Mouse (Mus musculus): Measurements from ENCODE around the gene Wdr82.

GRCm38 (mm10) chr9:106179454-106179853, 8.7 kb downstream of the Wdr82 start:
- TF ChIP-seq CTCF (IDR thresholded peaks at IDR 0.05; ENCODE audit: borderline replicate concordance, control insufficient read depth, extremely low read depth, insufficient read depth, low read length, poor library complexity): no peak
- TF ChIP-seq POLR2A (IDR thresholded peaks at IDR 0.05; ENCODE audit: control insufficient read depth, extremely low read depth, insufficient read depth, low read length, poor library complexity): no peak

Measured in thymus, adult 2 months (tissue).